Mouse (Mus musculus) NIH3T3 (cell line): ENCODE data around the gene Btbd7.

Experiments used
- DNase-seq: peaks from one replicate; pipeline ENCODE4 v3.0.0-alpha.2; 2012; ENCODE audit warnings: low read depth

The Btbd7 gene

DNA sequence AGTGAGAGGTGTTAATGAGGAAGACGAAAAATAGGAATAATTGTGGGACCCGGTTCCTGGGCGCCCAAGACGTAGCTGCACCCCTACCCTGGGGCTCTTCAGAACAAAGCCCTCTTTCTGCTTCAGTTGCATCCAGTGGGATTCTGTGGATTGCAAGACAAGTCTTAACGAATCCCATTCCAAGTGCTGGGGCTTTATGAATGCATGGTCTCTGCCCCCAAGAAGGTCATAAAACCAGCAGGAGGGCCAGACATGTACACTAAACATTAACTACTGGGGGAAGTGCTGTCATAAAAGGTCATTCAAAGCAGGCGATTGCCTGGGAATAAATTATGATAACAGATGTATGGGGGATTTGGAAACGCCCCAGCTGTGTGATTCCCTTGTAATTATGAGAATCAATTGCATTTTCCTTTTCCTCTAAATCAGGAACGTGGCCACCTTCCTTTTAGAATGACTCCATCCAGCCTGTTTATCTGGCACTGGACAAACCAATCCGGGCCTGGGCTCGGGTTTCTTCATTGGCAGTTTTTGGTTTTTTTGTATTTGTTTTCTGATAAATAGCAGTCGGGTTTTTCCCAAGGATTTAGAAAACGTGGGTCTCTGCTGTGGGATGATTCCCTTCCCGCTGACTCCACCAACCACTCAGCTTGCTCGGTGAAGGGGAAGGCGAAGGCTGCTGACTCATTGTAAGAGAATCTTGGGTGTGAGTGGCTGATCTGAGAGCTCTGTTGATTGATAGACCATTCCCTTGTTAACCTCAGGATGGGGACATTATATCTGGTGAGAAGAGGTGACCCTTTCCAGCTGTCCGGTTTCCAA lies 147.3 kb downstream of the Btbd7 start:
- no peak for DNase-seq
